In genomic region chr3:87824206-87824605, GRCm38 (mm10) we compare ENCODE assay signal across 7 mouse cellular contexts. TPM values are rescaled to one million over a fixed set of nuclear protein-coding genes. Genes with fewer than 3 reads are reported as not detected.
DNase-seq lines count a peak whose midpoint lies in the region; ATAC-seq and TF ChIP-seq lines count a peak whose summit lies in the region.
"Not testable (repeated sequence)": the region's sequence is repeated elsewhere in the genome, so short reads cannot be mapped to it uniquely, and the experiment has no call there.

Pear1 (minus strand) TSS chr3:87824306.

- 83% methylated on average over 1 of the region's 1 CpGs for WGBS in embryonic facial prominence, embryonic 15.5 days
- 71% methylated on average over 1 of the region's 1 CpGs for WGBS in heart, embryonic 10.5 days
- WGBS in kidney, embryonic 14.5 days = 94% methylated on average over 1 of the region's 1 CpGs
- 90% methylated on average over 1 of the region's 1 CpGs for WGBS in limb, embryonic 14.5 days
- WGBS in midbrain, embryonic 12.5 days = 82% methylated on average over 1 of the region's 1 CpGs

- not testable (repeated sequence) for H3K9me3 ChIP-seq in embryonic facial prominence, embryonic 15.5 days (replicated peaks); heart, embryonic 10.5 days; kidney, embryonic 14.5 days (ENCODE audit: control insufficient read depth, low read length); limb, embryonic 14.5 days (ENCODE audit: control insufficient read depth, low read length); midbrain, embryonic 12.5 days

- not testable (repeated sequence) for H3K9ac ChIP-seq in embryonic facial prominence, embryonic 15.5 days; kidney, embryonic 14.5 days (ENCODE audit: low read depth, low read length); limb, embryonic 14.5 days (ENCODE audit: low read depth, low read length, severe bottlenecking); midbrain, embryonic 12.5 days (replicated peaks)

- not testable (repeated sequence) for ATAC-seq in embryonic facial prominence, embryonic 15.5 days (ENCODE audit: insufficient number of reproducible peaks, low FRiP score, low TSS enrichment, low read depth); kidney, embryonic 14.5 days (ENCODE audit: low FRiP score, low TSS enrichment); limb, embryonic 14.5 days (ENCODE audit: low FRiP score, low read depth); midbrain, embryonic 12.5 days (ENCODE audit: low FRiP score, low read depth)

- not testable (repeated sequence) for TF ChIP-seq POLR2A in limb, embryonic 14.5 days (IDR thresholded peaks at IDR 0.05; ENCODE audit: borderline replicate concordance, extremely low read depth, insufficient read depth, insufficient read length)

- intact Hi-C loops in heart, postnatal 36 days (cut with DNase I) = not testable (repeated sequence)

- not testable (repeated sequence) for H3K4me1 ChIP-seq in embryonic facial prominence, embryonic 15.5 days; heart, embryonic 10.5 days; kidney, embryonic 14.5 days (ENCODE audit: control insufficient read depth, insufficient read depth, low read length); limb, embryonic 14.5 days (ENCODE audit: control insufficient read depth, insufficient read depth, low read length); midbrain, embryonic 12.5 days

- not testable (repeated sequence) for H3K27me3 ChIP-seq in embryonic facial prominence, embryonic 15.5 days; kidney, embryonic 14.5 days (ENCODE audit: control insufficient read depth, insufficient read depth, low read length); limb, embryonic 14.5 days (ENCODE audit: control insufficient read depth, insufficient read depth, low read length); midbrain, embryonic 12.5 days
- H3K27me3 ChIP-seq in heart, embryonic 10.5 days (ENCODE audit: insufficient read depth, poor library complexity, severe bottlenecking) = peaks cover 25% of the 10 kb centered on the region

- H3K4me3 ChIP-seq in embryonic facial prominence, embryonic 15.5 days (replicated peaks); heart, embryonic 10.5 days; kidney, embryonic 14.5 days (ENCODE audit: low read length); limb, embryonic 14.5 days (replicated peaks; ENCODE audit: low read length); midbrain, embryonic 12.5 days: not testable (repeated sequence)

- H3K36me3 ChIP-seq in embryonic facial prominence, embryonic 15.5 days; heart, embryonic 10.5 days; kidney, embryonic 14.5 days (ENCODE audit: control insufficient read depth, insufficient read depth, low read length); limb, embryonic 14.5 days (ENCODE audit: control insufficient read depth, insufficient read depth, low read length); midbrain, embryonic 12.5 days: not testable (repeated sequence)

- H3K4me2 ChIP-seq in embryonic facial prominence, embryonic 15.5 days (replicated peaks); kidney, embryonic 14.5 days (replicated peaks; ENCODE audit: low read depth, low read length); limb, embryonic 14.5 days (replicated peaks; ENCODE audit: low read depth, low read length, severe bottlenecking); midbrain, embryonic 12.5 days (replicated peaks): not testable (repeated sequence)

- H3K27ac ChIP-seq in embryonic facial prominence, embryonic 15.5 days (replicated peaks); heart, embryonic 10.5 days; kidney, embryonic 14.5 days (ENCODE audit: low read depth, low read length); limb, embryonic 14.5 days (replicated peaks; ENCODE audit: low read depth, low read length); midbrain, embryonic 12.5 days (replicated peaks): not testable (repeated sequence)

- DNase-seq in adrenal gland, postnatal 10 days; heart, embryonic 10.5 days (ENCODE audit: low spot score); heart, postnatal 36 days; limb, embryonic 14.5 days (ENCODE audit: low spot score): not testable (repeated sequence)

RNA-seq across cellular contexts. Expression of gene Pear1, which starts in this region (rescaled TPM):
- 10 to 100 TPM; 29.7 to 30.9 TPM for total RNA-seq in adrenal gland, postnatal 10 days (2021)
- polyA plus RNA-seq in embryonic facial prominence, embryonic 15.5 days (2015; fragmentation: Nextera tagmentation; extraction: Ambion mirVana) = 24.4 and 27.4 TPM in 2 replicates
- polyA plus RNA-seq in heart, embryonic 10.5 days (2016; fragmentation: Nextera tagmentation; extraction: Ambion mirVana) = 14.3 and 14.8 TPM in 2 replicates
- 10 to 100 TPM; 19.5 to 22.5 TPM for total RNA-seq in heart, postnatal 36 days (2021)
- polyA plus RNA-seq in kidney, embryonic 14.5 days (2014; fragmentation: Nextera tagmentation; extraction: Ambion mirVana) = 25.3 and 41.0 TPM in 2 replicates
- polyA plus RNA-seq in limb, embryonic 14.5 days (2012; rRNA removed) = 47.2 and 65.4 TPM in 2 replicates
- polyA plus RNA-seq in limb, embryonic 14.5 days (2014; fragmentation: Nextera tagmentation; extraction: Ambion mirVana) = 21.5 and 27.0 TPM in 2 replicates
- polyA plus RNA-seq in midbrain, embryonic 12.5 days (2016; fragmentation: Nextera tagmentation; extraction: Ambion mirVana) = 8.9 and 12.6 TPM in 2 replicates
